Mouse (Mus musculus): ENCODE measurements around the gene Txnrd1.

Txnrd1 gene

DNA sequence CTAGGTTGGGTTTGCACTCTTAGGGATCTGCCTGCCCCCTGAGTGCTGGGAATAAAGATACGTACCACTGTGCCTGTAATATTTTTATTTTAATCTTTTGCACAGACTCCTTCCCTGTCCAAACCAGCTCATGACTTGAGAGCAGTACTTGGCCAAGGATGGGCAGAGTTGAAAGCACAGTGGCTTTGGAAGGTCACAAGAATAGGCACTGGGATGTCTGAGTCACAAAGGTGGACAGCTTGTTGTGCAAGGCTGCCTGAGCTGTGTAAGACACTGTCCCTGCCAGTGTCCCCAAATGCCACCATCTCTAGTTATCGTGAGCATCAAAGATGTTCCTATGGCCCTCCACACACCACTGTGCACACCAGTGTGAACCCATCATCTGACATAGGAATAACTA lies 91.0 kb downstream of the Txnrd1 start:
- DNase-seq, result no peak

- no peak for DNase-seq
These were observed 91.9 kb downstream of the Txnrd1 start for GRCm38 (mm10) chr10:82925624-82926023.

DNA sequence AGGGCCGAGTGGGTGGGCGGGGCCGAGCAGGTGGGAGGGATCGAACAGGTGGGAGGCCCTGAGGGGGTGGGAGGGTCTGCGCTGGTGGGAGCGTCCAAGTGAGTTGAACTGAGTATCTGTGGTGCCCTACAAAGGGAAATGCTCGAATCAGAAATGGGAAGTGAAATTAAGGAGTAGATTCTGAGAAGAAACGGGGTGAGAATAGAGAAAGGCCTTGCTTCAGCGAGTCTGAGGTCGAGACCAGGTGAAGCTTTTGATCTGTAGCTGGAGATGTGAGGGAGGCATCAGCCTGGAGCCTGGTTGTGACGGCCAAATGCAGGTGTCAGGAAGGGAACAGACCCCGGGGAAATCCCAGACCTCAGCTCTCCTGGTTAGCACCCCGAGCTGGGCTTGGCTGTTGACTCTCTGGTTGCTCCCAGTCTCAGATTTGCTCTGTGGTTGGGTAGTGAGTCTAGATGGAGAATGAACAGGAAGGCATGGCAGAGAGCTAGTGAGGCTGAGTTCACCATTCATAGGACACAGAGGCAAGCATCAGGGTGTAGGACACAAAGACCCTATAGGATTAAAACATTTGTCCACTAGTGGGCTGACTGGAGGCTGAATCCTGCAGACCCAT lies 101.4 kb downstream of the Txnrd1 start:
- no peak for DNase-seq

DNA sequence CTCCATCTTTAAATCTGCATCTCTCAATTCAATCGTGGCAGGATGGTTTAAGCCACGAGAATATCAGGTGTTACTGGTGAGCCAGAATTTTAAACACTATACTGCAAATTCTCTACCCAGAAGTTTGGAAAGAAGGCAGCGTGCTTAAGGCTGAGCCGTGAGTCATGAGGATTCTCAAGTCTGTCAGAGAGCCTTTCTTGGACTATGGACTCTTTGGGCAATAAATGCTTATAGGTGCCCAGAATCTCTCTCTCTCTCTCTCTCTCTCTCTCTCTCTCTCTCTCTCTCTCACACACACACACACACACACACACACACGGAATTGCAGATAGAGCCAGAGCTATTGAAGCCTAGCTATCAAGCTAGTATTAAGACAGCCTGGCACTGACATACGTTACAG lies 102.0 kb downstream of the Txnrd1 start:
- no peak for DNase-seq

All from cerebellum, adult 11-12 months (tissue).